Mouse (Mus musculus) heart, adult 2 months (tissue): Measurements from ENCODE around the gene Tac4.

ENCODE experiments used
- CTCF ChIP-seq: fragments of 200-600 bp; IDR thresholded peaks from 2 replicates; pipeline ENCODE4 v1.8.1; 2022; ENCODE audit warnings: antibody characterized with exemption, mild to moderate bottlenecking, moderate library complexity
- EP300 ChIP-seq: fragments of 200-500 bp; IDR thresholded peaks from 2 replicates; pipeline ENCODE4 v1.6.1; 2011; ENCODE audit warnings: low read depth, low read length, control low read depth; ENCODE audit not compliant: insufficient read depth
- POLR2A ChIP-seq: fragments of 200-500 bp; IDR thresholded peaks from 2 replicates; pipeline ENCODE4 v1.6.1; 2011; ENCODE audit warnings: mild to moderate bottlenecking, low read depth, low read length, control low read depth; ENCODE audit not compliant: insufficient read depth

DNA sequence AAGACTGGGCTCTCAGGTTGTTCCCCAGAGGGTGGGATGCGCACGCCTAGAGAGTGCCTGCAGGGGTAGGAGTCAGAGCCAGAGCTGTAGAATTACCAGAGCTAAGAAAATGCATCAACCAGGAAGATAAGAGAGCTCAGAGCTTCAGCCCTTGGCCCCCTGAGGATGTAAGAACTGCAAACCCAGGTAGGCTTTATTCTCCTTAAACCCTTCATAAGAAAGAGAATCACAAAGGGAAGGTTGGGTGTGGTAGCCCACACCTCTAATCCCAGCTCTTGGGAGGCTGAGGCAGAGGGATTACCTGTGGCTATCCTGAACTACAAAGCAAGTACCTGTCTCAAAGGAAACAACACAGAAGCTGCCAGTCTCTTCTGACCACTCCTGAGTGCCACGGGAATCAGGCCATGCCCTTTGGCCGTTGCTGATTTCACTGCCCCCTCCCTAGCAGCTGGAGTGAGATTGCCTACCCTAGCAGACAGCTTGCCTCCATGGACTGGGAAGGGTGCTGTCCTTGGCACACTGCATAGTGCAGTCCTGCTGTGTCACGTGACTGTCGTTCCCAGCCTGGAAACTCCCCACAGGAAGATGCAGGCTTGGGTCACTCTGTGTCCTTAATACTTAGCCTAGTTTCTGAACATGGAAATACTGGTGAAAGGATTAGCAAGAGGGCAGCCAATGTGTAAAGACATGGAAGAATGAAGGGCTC is 5.4 kb downstream of the Tac4 start:
- TF ChIP-seq CTCF (no peak), EP300 (no peak), POLR2A (no peak)
